Mouse (Mus musculus) hindbrain, embryonic 11.5 days (tissue): ENCODE data around the gene 4430402I18Rik. TPM values are rescaled to one million over a fixed set of nuclear protein-coding genes. Genes with fewer than 3 reads are reported as not detected.

Source experiments
- ATAC-seq: fragments of 200-750 bp; cut with Nextera tagmentation; 2 replicates; pipeline ENCODE4 v1.8.0; 2017; ENCODE audit warnings: mild to moderate bottlenecking, moderate TSS enrichment, moderate library complexity; ENCODE audit not compliant: low FRiP score
- DNase-seq: peaks from one replicate; pipeline ENCODE4 v3.0.0-alpha.2; 2015; ENCODE audit warnings: low spot score
- H3K27ac ChIP-seq: fragments of 300-500 bp; sonication (generic); 2 replicates; pipeline ENCODE4 v1.5.1; 2014; ENCODE audit warnings: mild to moderate bottlenecking, low read depth, low read length
- H3K27me3 ChIP-seq: fragments of 300-500 bp; sonication (generic); 2 replicates; pipeline ENCODE4 v1.6.1; 2014; ENCODE audit warnings: mild to moderate bottlenecking, low read length, moderate library complexity, mixed read lengths; ENCODE audit not compliant: control insufficient read depth, insufficient read depth
- H3K36me3 ChIP-seq: fragments of 300-500 bp; sonication (generic); 2 replicates; pipeline ENCODE4 v1.6.1; 2014; ENCODE audit warnings: mild to moderate bottlenecking, low read length, moderate library complexity, mixed read lengths; ENCODE audit not compliant: control insufficient read depth, insufficient read depth
- H3K4me1 ChIP-seq: fragments of 300-500 bp; sonication (generic); replicated peaks from 2 replicates; pipeline ENCODE4 v1.6.1; 2014; ENCODE audit warnings: low read length, mixed read lengths; ENCODE audit not compliant: control insufficient read depth, insufficient read depth
- H3K4me2 ChIP-seq: fragments of 300-500 bp; sonication (generic); replicated peaks from 2 replicates; pipeline ENCODE4 v1.6.1; 2014; ENCODE audit warnings: mild to moderate bottlenecking, low read depth, low read length
- H3K4me3 ChIP-seq: fragments of 300-500 bp; sonication (generic); 2 replicates; pipeline ENCODE4 v1.5.1; 2014; ENCODE audit warnings: low read depth, low read length
- H3K9ac ChIP-seq: fragments of 300-500 bp; sonication (generic); 2 replicates; pipeline ENCODE4 v1.6.1; 2014; ENCODE audit warnings: low read depth, low read length
- H3K9me3 ChIP-seq: fragments of 300-500 bp; sonication (generic); 2 replicates; pipeline ENCODE4 v1.6.1; 2016; ENCODE audit warnings: low read length; ENCODE audit not compliant: control insufficient read depth
- WGBS: fragments of 180-500 bp; shearing (Covaris S2); extraction: QIAGEN DNeasy Blood & Tissue Kit; methylation state at CpG from one replicate; pipeline ENCODE4 v1.1.7; 2014; 5-methylcytosine and 5-hydroxymethylcytosine counted together
- polyA plus RNA-seq: library from polyadenylated mRNA; unstranded; fragments of >200 nt; fragmentation: Nextera tagmentation; extraction: Ambion mirVana; gene quantifications from 2 replicates; pipeline ENCODE4 v1.2.1, GENCODE M21; 2014

Gene 4430402I18Rik
- 0.32 and 0.71 TPM in 2 replicates for polyA plus RNA-seq

DNA sequence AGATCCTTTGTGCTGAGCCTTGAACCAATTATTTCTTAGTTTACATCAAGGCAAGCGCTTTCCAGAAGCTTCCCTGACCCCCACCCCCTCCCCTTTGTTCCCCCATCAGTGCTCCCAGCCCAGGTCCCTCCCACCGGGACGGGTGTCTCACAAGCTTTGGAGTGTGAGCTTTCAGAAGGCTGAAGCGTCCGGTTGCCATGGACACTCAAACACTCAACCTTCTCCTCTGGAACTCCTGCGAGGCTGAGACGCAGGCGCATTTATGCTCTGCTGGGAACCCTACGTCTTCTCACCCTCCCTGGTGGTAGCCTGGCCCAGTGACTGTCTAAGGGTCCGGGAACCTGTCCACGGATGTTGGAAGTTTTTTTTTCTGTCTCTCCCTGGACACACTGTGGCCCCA, at the start of gene 4430402I18Rik:
4430402I18Rik (minus strand) TSS at position 149 of the 400 bp plus-strand sequence.
- H3K9me3 ChIP-seq = no peaks in the 10 kb centered on the region
- peaks cover 2% of the 10 kb centered on the region; the same call in 1 of the 2 replicates for H3K4me1 ChIP-seq
- H3K4me2 ChIP-seq = 0 out of 2 replicates have a peak within 1 kb of the TSS, but pooled peaks have one; percentile 8
- H3K36me3 ChIP-seq = no peaks in the 10 kb centered on the region
- 7% methylated on average over 11 of the region's 11 CpGs for WGBS
- peak; percentile 59 for DNase-seq
- no peaks in the 10 kb centered on the region for H3K27me3 ChIP-seq
- H3K27ac ChIP-seq = no peak within 1 kb of the TSS
- no peak within 1 kb of the TSS for H3K9ac ChIP-seq
- H3K4me3 ChIP-seq = no peak within 1 kb of the TSS
- peak; percentile 50; the same call in 1 of the 2 replicates for ATAC-seq

DNA sequence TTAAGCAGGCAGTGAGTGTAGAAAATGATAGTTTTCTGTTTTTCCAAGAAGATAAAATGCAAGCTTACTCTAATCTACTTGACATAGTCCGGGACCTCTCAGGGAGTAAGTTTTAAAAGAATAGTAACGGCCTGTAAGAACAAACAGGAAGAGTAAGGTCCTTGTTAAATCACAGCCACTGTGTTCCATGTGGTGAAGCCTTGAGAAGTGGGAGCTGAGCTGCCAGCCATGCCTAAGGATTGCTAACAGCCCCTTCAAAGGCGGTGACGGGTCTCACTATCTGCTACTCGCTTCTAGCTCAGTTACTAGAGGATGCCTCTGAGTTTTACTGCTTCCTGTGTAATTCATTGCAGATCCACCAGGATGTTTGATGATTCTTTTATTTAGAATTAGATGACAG, 49.2 kb upstream of the 4430402I18Rik start:
- no peak overlapping the region for H3K9ac ChIP-seq
- H3K4me3 ChIP-seq = no peak overlapping the region
- H3K27me3 ChIP-seq = no peaks in the 10 kb centered on the region
- no peak overlapping the region for H3K4me2 ChIP-seq
- H3K4me1 ChIP-seq = no peaks in the 10 kb centered on the region
- ATAC-seq = no peak
- 86% methylated on average over 5 of the region's 5 CpGs for WGBS
- no peaks in the 10 kb centered on the region for H3K9me3 ChIP-seq
- no peak overlapping the region for H3K27ac ChIP-seq
- peaks cover 8% of the 10 kb centered on the region; the same call in 1 of the 2 replicates for H3K36me3 ChIP-seq
- no peak for DNase-seq

DNA sequence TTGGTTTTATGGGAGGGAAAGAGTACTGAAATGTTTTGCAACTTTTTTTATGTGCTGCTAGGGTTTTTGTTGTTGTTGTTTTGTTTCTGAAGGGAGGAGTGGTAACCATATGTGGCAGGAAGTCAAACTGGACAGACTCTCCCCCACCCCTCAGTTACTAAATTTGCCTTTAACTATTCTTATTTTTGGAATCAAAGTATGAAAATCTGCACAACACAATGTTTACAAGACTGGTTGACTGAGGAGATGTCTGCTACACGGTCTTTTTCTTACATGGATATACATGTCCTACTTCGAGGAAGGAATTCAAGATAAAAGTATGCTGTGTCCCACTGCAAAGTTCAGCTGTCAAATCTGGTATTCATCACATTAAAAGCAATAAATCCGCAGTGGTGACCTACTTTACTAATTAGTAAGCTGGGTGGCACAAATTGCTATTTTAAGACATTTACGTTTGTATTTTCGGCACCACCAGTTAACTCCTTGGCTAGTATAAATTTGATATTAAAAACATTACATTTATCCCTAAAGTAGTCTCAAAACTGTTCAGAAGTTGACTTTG, 48.7 kb upstream of the 4430402I18Rik start:
- Histone ChIP-seq H3K9me3 (no peaks in the 10 kb centered on the region), H3K4me3 (no peak overlapping the region), H3K4me1 (no peaks in the 10 kb centered on the region), H3K4me2 (no peak overlapping the region), H3K27ac (no peak overlapping the region), H3K9ac (no peak overlapping the region), H3K36me3 (peaks cover 9% of the 10 kb centered on the region; the same call in 1 of the 2 replicates), H3K27me3 (no peaks in the 10 kb centered on the region)
- 96% methylated on average over 5 of the region's 5 CpGs for WGBS
- ATAC-seq = no peak
- no peak for DNase-seq

DNA sequence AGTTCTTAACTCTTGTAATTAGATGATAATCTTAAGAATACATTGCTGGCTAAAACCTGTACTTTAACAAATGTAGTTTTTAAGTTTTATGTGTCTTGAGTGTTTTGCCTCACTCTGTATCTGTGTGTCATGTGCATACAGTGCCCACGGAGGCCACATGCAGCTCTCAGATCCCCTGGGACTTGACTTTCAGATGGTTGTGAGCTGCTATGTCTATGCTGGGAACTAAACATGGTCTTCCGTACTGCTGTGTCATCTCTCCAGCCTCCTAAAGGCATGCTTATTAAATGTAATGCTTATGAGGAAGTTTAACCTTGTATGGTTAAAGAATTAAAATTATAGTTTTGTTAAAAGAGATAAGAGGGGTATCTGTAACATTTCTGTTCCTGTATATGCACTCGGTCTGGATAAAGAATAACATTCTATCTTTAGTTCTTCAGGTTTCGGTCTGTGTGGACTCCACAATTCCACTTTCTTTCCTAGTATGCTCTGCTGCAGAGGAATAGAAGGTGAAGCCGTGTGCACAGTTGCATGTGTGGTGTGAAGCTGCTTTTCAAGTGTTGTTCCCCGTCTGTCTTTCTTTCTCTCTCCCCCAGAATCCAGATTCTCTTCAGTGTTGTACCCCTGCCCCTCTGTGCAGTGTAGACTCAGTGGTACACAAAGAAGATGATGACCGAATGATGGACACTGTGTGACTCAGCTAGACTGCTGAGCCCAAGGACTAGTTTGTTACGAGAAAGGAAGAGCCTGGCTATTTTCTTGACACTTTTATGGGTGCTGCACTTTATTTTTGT, 48.0 kb upstream of the 4430402I18Rik start:
- no peak for ATAC-seq

DNA sequence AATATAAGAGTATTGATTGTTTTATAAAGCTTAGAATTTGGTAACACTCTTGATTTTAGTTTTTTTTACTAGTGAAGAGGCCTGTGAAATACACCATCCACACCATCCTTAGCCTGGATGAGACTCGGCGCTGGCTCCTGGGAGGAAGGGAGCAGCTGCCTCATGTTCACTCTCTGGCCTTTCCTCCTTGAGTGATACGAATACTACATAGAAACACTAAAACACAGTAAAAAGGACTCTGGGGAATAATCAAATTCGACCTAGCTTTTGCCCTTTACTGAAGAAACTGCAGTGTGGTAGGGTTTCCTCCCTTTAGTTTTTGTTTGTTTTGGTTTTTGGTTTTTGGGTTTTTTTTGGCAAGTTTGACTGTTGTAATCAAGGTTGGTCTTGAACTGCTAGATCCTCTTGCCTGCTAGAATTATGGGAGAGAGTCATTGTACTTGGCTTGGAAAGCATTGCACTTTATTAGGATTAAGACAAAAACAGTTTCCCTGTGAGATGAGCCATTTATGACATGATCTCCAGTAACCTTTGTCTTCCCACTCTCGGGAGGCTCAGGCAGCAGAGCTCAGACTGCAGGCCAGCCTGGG, 47.0 kb upstream of the 4430402I18Rik start:
- ATAC-seq (no peak), DNase-seq (no peak)
- Histone ChIP-seq H3K9me3 (no peaks in the 10 kb centered on the region), H3K4me2 (no peak overlapping the region), H3K27me3 (no peaks in the 10 kb centered on the region), H3K9ac (no peak overlapping the region), H3K4me3 (no peak overlapping the region), H3K27ac (no peak overlapping the region), H3K4me1 (no peaks in the 10 kb centered on the region), H3K36me3 (peaks cover 10% of the 10 kb centered on the region; the same call in 1 of the 2 replicates)
- WGBS = 84% methylated on average over 5 of the region's 5 CpGs

More for the DNA sequence above, 48.0 kb upstream of the 4430402I18Rik start:
- Histone ChIP-seq H3K27me3 (no peaks in the 10 kb centered on the region), H3K9me3 (no peaks in the 10 kb centered on the region), H3K4me2 (no peak overlapping the region), H3K9ac (no peak overlapping the region), H3K27ac (no peak overlapping the region), H3K4me3 (no peak overlapping the region), H3K4me1 (no peaks in the 10 kb centered on the region), H3K36me3 (peaks cover 11% of the 10 kb centered on the region; the same call in 1 of the 2 replicates)
- 88% methylated on average over 8 of the region's 8 CpGs for WGBS
- no peak for DNase-seq

DNA sequence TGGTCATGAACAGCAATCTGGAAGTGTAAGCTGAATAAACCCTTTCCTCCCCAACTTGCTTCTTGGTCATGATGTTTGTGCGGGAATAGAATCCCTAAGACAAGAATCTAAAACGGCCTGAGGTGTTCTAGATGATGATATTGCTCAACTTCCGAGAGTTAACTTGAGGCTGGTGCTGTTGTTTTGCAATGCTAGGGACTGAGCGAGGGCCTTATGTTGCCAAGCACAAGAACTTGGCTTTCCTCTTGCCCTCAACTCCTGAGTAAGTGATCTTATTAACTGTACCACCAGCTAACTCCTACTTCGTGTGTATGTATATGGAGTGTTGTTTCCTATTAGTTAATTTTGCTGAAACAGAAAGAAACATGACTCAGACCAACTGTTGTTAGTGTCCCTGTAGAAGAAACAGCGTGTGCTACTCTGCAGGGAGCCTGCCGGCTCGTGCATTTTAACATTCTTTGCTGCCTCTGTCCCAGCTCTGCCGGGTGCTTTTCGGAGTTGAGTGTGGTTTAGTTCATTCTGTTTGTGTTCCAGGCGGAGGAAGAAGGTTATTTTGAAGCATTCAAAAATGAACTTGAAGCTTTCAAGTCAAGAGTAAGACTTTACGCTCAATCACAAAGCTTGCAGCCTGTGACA, 43.9 kb upstream of the 4430402I18Rik start:
- Histone ChIP-seq H3K27ac (no peak overlapping the region), H3K9ac (no peak overlapping the region), H3K4me2 (no peak overlapping the region), H3K9me3 (no peaks in the 10 kb centered on the region), H3K4me1 (no peaks in the 10 kb centered on the region), H3K27me3 (no peaks in the 10 kb centered on the region), H3K36me3 (0 out of 2 replicates have a peak, but pooled peaks cover 5% of the 10 kb centered on the region), H3K4me3 (no peak overlapping the region)
- 90% methylated on average over 12 of the region's 12 CpGs for WGBS
- ATAC-seq (no peak), DNase-seq (no peak)

DNA sequence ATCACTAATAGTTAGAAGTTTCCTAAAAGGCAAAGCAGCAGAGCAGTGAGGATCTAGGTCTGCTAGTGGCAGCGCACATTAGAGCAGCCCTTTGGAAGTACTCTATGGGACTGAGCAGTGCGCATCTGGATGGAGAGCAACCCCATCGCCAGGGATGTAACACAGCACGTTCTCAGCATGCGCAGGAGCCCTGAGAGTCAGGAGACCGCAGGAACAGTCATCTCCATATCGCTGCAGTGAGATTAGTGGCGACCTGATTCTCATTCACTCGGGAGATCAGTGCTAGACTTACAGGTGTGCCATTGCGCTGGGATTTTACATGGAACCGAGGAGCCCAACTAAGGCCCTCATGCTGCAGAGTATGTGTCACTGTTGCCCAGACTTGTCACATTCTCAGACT, 41.4 kb upstream of the 4430402I18Rik start:
- Histone ChIP-seq H3K4me3 (no peak overlapping the region), H3K4me1 (no peaks in the 10 kb centered on the region), H3K27me3 (no peaks in the 10 kb centered on the region), H3K4me2 (no peak overlapping the region), H3K9ac (no peak overlapping the region), H3K36me3 (0 out of 2 replicates have a peak, but pooled peaks cover 5% of the 10 kb centered on the region), H3K27ac (no peak overlapping the region), H3K9me3 (no peaks in the 10 kb centered on the region)
- WGBS = 92% methylated on average over 11 of the region's 11 CpGs
- no peak for DNase-seq
- ATAC-seq = no peak

DNA sequence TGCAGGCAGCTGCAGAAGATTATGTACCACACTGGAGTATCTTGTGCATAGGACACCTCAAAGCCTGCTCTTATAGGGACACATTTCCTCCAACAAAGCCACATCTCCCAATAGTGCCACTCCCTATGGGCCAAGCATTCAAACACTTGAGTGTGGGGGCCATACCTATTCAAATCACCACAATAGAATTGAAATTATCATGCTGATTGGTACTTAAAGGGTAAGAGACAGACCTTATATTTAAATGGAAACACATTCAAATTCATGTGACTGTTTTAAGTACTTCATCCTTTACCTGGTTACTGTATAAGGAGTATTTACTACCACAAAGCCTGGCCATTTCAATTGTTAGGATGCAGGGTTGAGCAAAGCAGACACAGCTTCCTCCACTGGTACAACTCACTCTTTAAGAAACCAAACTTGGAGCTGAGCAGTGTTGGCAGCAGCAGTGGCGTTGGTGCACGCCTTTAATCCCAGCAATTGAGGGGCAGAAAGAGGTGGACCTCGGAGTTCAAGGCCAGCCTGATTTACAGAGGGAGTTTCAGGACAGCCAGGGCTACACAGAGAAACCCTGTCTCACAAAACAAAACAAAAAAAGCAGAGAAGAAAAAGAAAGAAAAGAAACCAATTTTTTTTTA, 40.6 kb upstream of the 4430402I18Rik start:
- Histone ChIP-seq H3K27me3 (no peaks in the 10 kb centered on the region), H3K27ac (no peak overlapping the region), H3K9me3 (no peaks in the 10 kb centered on the region), H3K4me1 (no peaks in the 10 kb centered on the region), H3K4me3 (no peak overlapping the region), H3K4me2 (no peak overlapping the region), H3K36me3 (0 out of 2 replicates have a peak, but pooled peaks cover 5% of the 10 kb centered on the region), H3K9ac (no peak overlapping the region)
- WGBS = 92% methylated on average over 3 of the region's 3 CpGs
- no peak for ATAC-seq
- DNase-seq = no peak
